Mouse (Mus musculus): ENCODE data around the gene AI481877. TPM values are rescaled to one million over a fixed set of nuclear protein-coding genes. Genes with fewer than 3 reads are reported as not detected.
A peak's percentile ranks its signal among the peaks of the same experiment; 100 is the strongest.

The AI481877 gene
- total and polyA plus RNA-seq, 3 experiments: not detected

- peak; percentile 93 for DNase-seq (ENCODE audit: extremely low read depth)
- no peaks in the 10 kb centered on the region for H3K27me3 ChIP-seq (replicated peaks)
- H3K4me1 ChIP-seq (ENCODE audit: control insufficient read depth in 1 of 2, insufficient read depth in 2 of 2): peaks cover 0 to 36% of the 10 kb centered on the region in 2 experiments; a peak in 2 of 4 replicates
- TF ChIP-seq MAZ (IDR thresholded peaks at IDR 0.05; ENCODE audit: low read depth, low read length): no peak
- no peak for TF ChIP-seq ZC3H11A (IDR thresholded peaks at IDR 0.05; ENCODE audit: low read depth, low read length)
- TF ChIP-seq RCOR1 (conservative IDR thresholded peaks at IDR 0.05; ENCODE audit: low read depth, low read length): no peak
- TF ChIP-seq KAT2A (IDR thresholded peaks at IDR 0.05; ENCODE audit: insufficient replicate concordance, low read length): no peak
- TF ChIP-seq EP300 (IDR thresholded peaks at IDR 0.05; ENCODE audit: low read length): no peak
- TF ChIP-seq ZNF384 (IDR thresholded peaks at IDR 0.05; ENCODE audit: low read depth, low read length): no peak; the same call in 1 of the 2 replicates
- peak; percentile 73 for TF ChIP-seq RAD21 (IDR thresholded peaks at IDR 0.05; ENCODE audit: low read depth, low read length)
- no peak for TF ChIP-seq ZMIZ1 (IDR thresholded peaks at IDR 0.05; ENCODE audit: low read depth, low read length)
- TF ChIP-seq MAX (IDR thresholded peaks at IDR 0.05; ENCODE audit: low read length): no peak
- peak; percentile 24; the same call in 1 of the 2 replicates for TF ChIP-seq MXI1 (IDR thresholded peaks at IDR 0.05; ENCODE audit: low read depth, low read length)
- peak; percentile 75 to 88 for TF ChIP-seq CTCF (conservative IDR thresholded peaks at IDR 0.05 in 1 of 2, IDR thresholded peaks at IDR 0.05 in 1 of 2; ENCODE audit: low read depth in 2 of 2, low read length in 2 of 2)
- no peak for TF ChIP-seq TBP (conservative IDR thresholded peaks at IDR 0.05; ENCODE audit: low read depth, low read length)
- peak; percentile 68 for TF ChIP-seq SMC3 (IDR thresholded peaks at IDR 0.05; ENCODE audit: low read depth, low read length)
- TF ChIP-seq IRF4 (IDR thresholded peaks at IDR 0.05; ENCODE audit: low read depth, low read length): 0 out of 2 replicates have a peak, but pooled peaks have one; percentile 27
- TF ChIP-seq UBTF (IDR thresholded peaks at IDR 0.05; ENCODE audit: low read depth, low read length): no peak; the same call in 1 of the 2 replicates
- no peak for TF ChIP-seq CHD2 (IDR thresholded peaks at IDR 0.05; ENCODE audit: low read length)
- TF ChIP-seq NELFE (IDR thresholded peaks at IDR 0.05; ENCODE audit: low read depth, low read length): no peak
- TF ChIP-seq SIN3A (IDR thresholded peaks at IDR 0.05; ENCODE audit: low read length): peak; percentile 26; the same call in 1 of the 2 replicates
- H3K79me2 ChIP-seq (replicated peaks; ENCODE audit: control insufficient read depth, extremely low read depth, insufficient read depth, poor library complexity, severe bottlenecking): no peaks in the 10 kb centered on the region
- in situ Hi-C loops (cut with MboI; ENCODE audit: low pct_ligation_motif_present, low pct_unique_long_range_greater_than_20kb, low sequenced_read_pairs) (no loop called here), dilution Hi-C loops (cut with MboI; ENCODE audit: extremely low pct_ligation_motif_present, extremely low pct_unique_long_range_greater_than_20kb, low sequenced_read_pairs) (no loop called here)
- peaks cover 4% of the 10 kb centered on the region for H3K9me3 ChIP-seq (replicated peaks; ENCODE audit: low read length)
- peak overlapping the region; percentile 86 for H3K4me2 ChIP-seq (ENCODE audit: insufficient read depth, low read depth, poor library complexity, severe bottlenecking)
- peak overlapping the region; percentile 42 to 93 (median 85) for H3K4me3 ChIP-seq (replicated peaks in 1 of 3; ENCODE audit: low read depth in 2 of 3, low read length in 2 of 3, poor library complexity in 1 of 3)
- peaks cover 7 to 37% of the 10 kb centered on the region in 2 experiments for H3K36me3 ChIP-seq (replicated peaks in 1 of 2; ENCODE audit: control insufficient read depth in 1 of 2, insufficient read depth in 1 of 2, low read length in 1 of 2)
- peak overlapping the region; percentile 50 for H3K9ac ChIP-seq (ENCODE audit: insufficient read depth, low read depth)
- H3K27ac ChIP-seq (ENCODE audit: insufficient read depth, low read depth): peak overlapping the region; percentile 47
These were observed 102.2 kb downstream of the AI481877 start for GRCm38 (mm10) chr4:59036490-59037127.

GRCm38 (mm10) chr4:59035786-59036350, 102.9 kb downstream of the AI481877 start:
- DNase-seq (ENCODE audit: extremely low read depth): peak; percentile 34
- Histone ChIP-seq H3K9me3 (replicated peaks; ENCODE audit: low read length) (peaks cover 4% of the 10 kb centered on the region), H3K9ac (ENCODE audit: insufficient read depth, low read depth) (peak overlapping the region; percentile 93), H3K27ac (ENCODE audit: insufficient read depth, low read depth) (no peak overlapping the region), H3K4me2 (ENCODE audit: insufficient read depth, low read depth, poor library complexity, severe bottlenecking) (peak overlapping the region; percentile 86), H3K36me3 (replicated peaks in 1 of 2; ENCODE audit: control insufficient read depth in 1 of 2, insufficient read depth in 1 of 2, low read length in 1 of 2) (peaks cover 5 to 31% of the 10 kb centered on the region in 2 experiments), H3K27me3 (replicated peaks) (no peaks in the 10 kb centered on the region), H3K4me3 (replicated peaks in 1 of 3; ENCODE audit: low read depth in 2 of 3, low read length in 2 of 3, poor library complexity in 1 of 3) (peak overlapping the region; percentile 79 to 93 (median 85)), H3K4me1 (ENCODE audit: control insufficient read depth in 1 of 2, insufficient read depth in 2 of 2) (peaks cover 0 to 36% of the 10 kb centered on the region in 2 experiments; a peak in 2 of 4 replicates), H3K79me2 (replicated peaks; ENCODE audit: control insufficient read depth, extremely low read depth, insufficient read depth, poor library complexity, severe bottlenecking) (no peaks in the 10 kb centered on the region)
- dilution Hi-C loops (cut with MboI; ENCODE audit: extremely low pct_ligation_motif_present, extremely low pct_unique_long_range_greater_than_20kb, low sequenced_read_pairs): no loop called here
- in situ Hi-C loops (cut with MboI; ENCODE audit: low pct_ligation_motif_present, low pct_unique_long_range_greater_than_20kb, low sequenced_read_pairs): no loop called here
- TF ChIP-seq ETS1 (conservative IDR thresholded peaks at IDR 0.05; ENCODE audit: low read depth, low read length) (no peak), RAD21 (IDR thresholded peaks at IDR 0.05; ENCODE audit: low read depth, low read length) (no peak), USF2 (conservative IDR thresholded peaks at IDR 0.05; ENCODE audit: low read depth, low read length) (no peak), MYC (IDR thresholded peaks at IDR 0.05; ENCODE audit: low read depth, low read length) (no peak), MEF2A (IDR thresholded peaks at IDR 0.05; ENCODE audit: borderline replicate concordance, low read depth, low read length) (no peak), TCF12 (IDR thresholded peaks at IDR 0.05; ENCODE audit: low read depth, low read length) (no peak), TBP (conservative IDR thresholded peaks at IDR 0.05; ENCODE audit: low read depth, low read length) (0 out of 2 replicates have a peak, but pooled peaks have one; percentile 32), MAFK (IDR thresholded peaks at IDR 0.05; ENCODE audit: insufficient replicate concordance, low read length) (no peak)

Measured in CH12.LX (cell line).